8 mouse cellular contexts compared by ENCODE assay signal in genomic region chr11:77791241-77791727, GRCm38 (mm10). TPM values are rescaled to one million over a fixed set of nuclear protein-coding genes. Genes with fewer than 3 reads are reported as not detected.
DNase-seq lines count a peak whose midpoint lies in the region; ATAC-seq and TF ChIP-seq lines count a peak whose summit lies in the region.

No protein-coding gene starts in this region.

- H3K79me2 ChIP-seq in liver, adult 2 months (ENCODE audit: control insufficient read depth, insufficient read depth, low read length): peaks cover 34% of the 10 kb centered on the region

- H3K9ac ChIP-seq in liver, adult 2 months (ENCODE audit: low read depth, low read length): peak overlapping the region; percentile 56
- 0 out of 2 replicates have a peak overlapping the region, but pooled peaks have one; percentile 2 for H3K9ac ChIP-seq in hindbrain, embryonic 14.5 days
- peak overlapping the region; percentile 15; the same call in 1 of the 2 replicates for H3K9ac ChIP-seq in liver, embryonic 15.5 days

- H3K9me3 ChIP-seq in hindbrain, embryonic 14.5 days (ENCODE audit: control insufficient read depth, low read length): no peaks in the 10 kb centered on the region
- H3K9me3 ChIP-seq in liver, embryonic 15.5 days (replicated peaks): no peaks in the 10 kb centered on the region

- TF ChIP-seq CTCF in liver, adult 2 months (IDR thresholded peaks at IDR 0.05; ENCODE audit: low read depth, low read length): no peak

- intact Hi-C loops in gastrocnemius, postnatal 36 days (cut with DNase I): loop anchor here (2.0 kb wide), 1 partner anchor 50 kb away; no protein-coding TSS in a partner anchor

- H3K27ac ChIP-seq in liver, adult 2 months (replicated peaks; ENCODE audit: insufficient read depth, low read depth, low read length): peak overlapping the region; percentile 66
- peak overlapping the region; percentile 52 for H3K27ac ChIP-seq in hindbrain, embryonic 14.5 days
- peak overlapping the region; percentile 82 for H3K27ac ChIP-seq in liver, embryonic 15.5 days (replicated peaks)

- no peak for TF ChIP-seq POLR2A in liver, adult 2 months (IDR thresholded peaks at IDR 0.05; ENCODE audit: extremely low read depth, insufficient read depth, low read length)

- no peak overlapping the region for H3K4me2 ChIP-seq in hindbrain, embryonic 14.5 days (replicated peaks)
- peak overlapping the region; percentile 47 for H3K4me2 ChIP-seq in liver, embryonic 15.5 days

- no peaks in the 10 kb centered on the region for H3K36me3 ChIP-seq in liver, adult 2 months (ENCODE audit: control insufficient read depth, insufficient read depth, low read length)
- no peaks in the 10 kb centered on the region for H3K36me3 ChIP-seq in hindbrain, embryonic 14.5 days (replicated peaks; ENCODE audit: control insufficient read depth, insufficient read depth)
- no peaks in the 10 kb centered on the region for H3K36me3 ChIP-seq in liver, embryonic 15.5 days (replicated peaks)

- H3K27me3 ChIP-seq in liver, adult 2 months (ENCODE audit: control insufficient read depth, insufficient read depth, low read length): no peaks in the 10 kb centered on the region
- no peaks in the 10 kb centered on the region for H3K27me3 ChIP-seq in hindbrain, embryonic 14.5 days (ENCODE audit: control insufficient read depth, insufficient read depth, low read length)
- no peaks in the 10 kb centered on the region for H3K27me3 ChIP-seq in liver, embryonic 15.5 days

- H3K4me3 ChIP-seq in liver, adult 2 months (ENCODE audit: insufficient read depth, low read depth, low read length): no peak overlapping the region
- H3K4me3 ChIP-seq in hindbrain, embryonic 14.5 days (replicated peaks; ENCODE audit: low read length): no peak overlapping the region
- H3K4me3 ChIP-seq in liver, embryonic 15.5 days (replicated peaks): no peak overlapping the region

- H3K4me1 ChIP-seq in liver, adult 2 months (ENCODE audit: control insufficient read depth, insufficient read depth, low read length): peaks cover 36% of the 10 kb centered on the region
- H3K4me1 ChIP-seq in hindbrain, embryonic 14.5 days (replicated peaks; ENCODE audit: control insufficient read depth, insufficient read depth, low read length): peaks cover 34% of the 10 kb centered on the region
- peaks cover 70% of the 10 kb centered on the region for H3K4me1 ChIP-seq in liver, embryonic 15.5 days (replicated peaks)

- WGBS in liver, adult 2 months: 49% methylated on average over 8 of the region's 8 CpGs
- 40% methylated on average over 8 of the region's 8 CpGs for WGBS in hindbrain, embryonic 14.5 days
- WGBS in liver, embryonic 15.5 days (ENCODE audit: insufficient replicate concordance): 33% methylated on average over 8 of the region's 8 CpGs

- no peak for DNase-seq in liver, adult 2 months (ENCODE audit: extremely low read depth, low read depth, low spot score)
- DNase-seq in liver: no peak
- DNase-seq in embryo, embryonic 10.5 days (ENCODE audit: low spot score): peak; percentile 50
- DNase-seq in hindbrain, embryonic 14.5 days (ENCODE audit: low spot score): no peak
- DNase-seq in retina, embryonic 14.5 days (ENCODE audit: low spot score): no peak
- DNase-seq in T-cell, adult 2 months (ENCODE audit: low spot score): no peak
- DNase-seq in gastrocnemius, postnatal 36 days: no peak

- no peak for ATAC-seq in hindbrain, embryonic 14.5 days (ENCODE audit: low FRiP score)
- no peak for ATAC-seq in liver, embryonic 15.5 days (ENCODE audit: insufficient read depth)

RNA-seq across cellular contexts. Expression of gene Gm10277, which starts 3.7 kb away (rescaled TPM):
- not detected in 2 replicates for total RNA-seq in liver, adult 2 months (2014; rRNA removed)
- not detected in 2 replicates for polyA plus RNA-seq in liver, adult 2 months (2012; rRNA removed)
- polyA plus RNA-seq in hindbrain, embryonic 14.5 days (2014; fragmentation: Nextera tagmentation; extraction: Ambion mirVana): 0.69 and 1.4 TPM in 2 replicates
- 0.39 and 0.85 TPM in 2 replicates for polyA plus RNA-seq in liver, embryonic 15.5 days (2015; fragmentation: Nextera tagmentation; extraction: Ambion mirVana)
- total RNA-seq in gastrocnemius, postnatal 36 days (2021): not detected

RNA-seq across cellular contexts. Expression of gene Myo18a, which starts 28.2 kb away (rescaled TPM):
- 28.6 and 33.7 TPM in 2 replicates for total RNA-seq in liver, adult 2 months (2014; rRNA removed)
- polyA plus RNA-seq in liver, adult 2 months (2012; rRNA removed): 33.8 and 42.0 TPM in 2 replicates
- polyA plus RNA-seq in hindbrain, embryonic 14.5 days (2014; fragmentation: Nextera tagmentation; extraction: Ambion mirVana): 42.1 and 43.7 TPM in 2 replicates
- 14.4 and 15.7 TPM in 2 replicates for polyA plus RNA-seq in liver, embryonic 15.5 days (2015; fragmentation: Nextera tagmentation; extraction: Ambion mirVana)
- 100 to 1,000 TPM; 331 to 334 TPM for total RNA-seq in gastrocnemius, postnatal 36 days (2021)

Comparison
In these comparisons a context has a peak if more than half of its experiments do, and no peak if none do; other contexts are left out.
1. H3K9ac ChIP-seq: peak in every context shown above with its lines; median percentile 56 in liver, adult 2 months; 15 in liver, embryonic 15.5 days; 2 in hindbrain, embryonic 14.5 days.